Mouse (Mus musculus) T-cell, adult 2 months (primary cell): ENCODE data around the gene Apoc1.
"Not testable (repeated sequence)": the region's sequence is repeated elsewhere in the genome, so short reads cannot be mapped to it uniquely, and the experiment has no call there.

Experiments used
- DNase-seq: peaks from one replicate; pipeline ENCODE4 v3.0.0; 2022; ENCODE audit warnings: low spot score

Apoc1 gene

GRCm38 (mm10) chr7:19704475-19704874 lies 12.0 kb upstream of the Apoc1 start:
- DNase-seq, result no peak

DNA sequence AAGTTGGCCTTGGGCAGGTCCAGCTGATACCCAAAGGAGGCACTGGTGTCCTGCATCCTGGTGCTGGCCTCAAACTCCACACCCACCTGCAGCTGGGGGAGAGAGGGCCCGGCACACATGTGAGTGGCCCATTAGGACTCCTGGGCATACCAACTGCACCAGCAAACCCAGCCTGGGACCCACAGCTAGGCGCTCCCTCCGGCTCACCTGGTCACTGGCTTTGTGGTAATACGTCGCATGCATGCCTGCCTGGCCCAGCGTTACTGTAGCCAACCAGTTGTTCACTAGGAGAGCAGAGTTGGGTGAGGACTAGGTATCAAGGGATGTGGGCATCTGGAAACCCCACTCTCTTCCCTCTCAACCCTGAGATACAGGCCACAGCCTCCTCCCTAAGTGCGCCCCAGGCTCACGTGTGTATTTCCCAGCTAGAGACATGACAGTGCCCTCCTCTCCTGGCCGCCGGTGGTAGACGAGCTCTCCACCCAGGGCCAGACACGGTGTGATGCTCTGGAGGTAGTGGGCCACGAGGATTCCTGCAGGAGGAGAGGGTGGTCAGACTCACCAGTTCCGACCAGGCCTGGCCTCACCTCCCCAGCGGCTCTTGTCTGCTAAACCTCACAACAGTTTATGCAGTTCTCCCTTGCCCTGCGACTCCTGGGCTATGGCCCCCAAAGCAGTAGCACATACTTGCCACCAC lies 10.5 kb upstream of the Apoc1 start:
- DNase-seq, result no peak

DNA sequence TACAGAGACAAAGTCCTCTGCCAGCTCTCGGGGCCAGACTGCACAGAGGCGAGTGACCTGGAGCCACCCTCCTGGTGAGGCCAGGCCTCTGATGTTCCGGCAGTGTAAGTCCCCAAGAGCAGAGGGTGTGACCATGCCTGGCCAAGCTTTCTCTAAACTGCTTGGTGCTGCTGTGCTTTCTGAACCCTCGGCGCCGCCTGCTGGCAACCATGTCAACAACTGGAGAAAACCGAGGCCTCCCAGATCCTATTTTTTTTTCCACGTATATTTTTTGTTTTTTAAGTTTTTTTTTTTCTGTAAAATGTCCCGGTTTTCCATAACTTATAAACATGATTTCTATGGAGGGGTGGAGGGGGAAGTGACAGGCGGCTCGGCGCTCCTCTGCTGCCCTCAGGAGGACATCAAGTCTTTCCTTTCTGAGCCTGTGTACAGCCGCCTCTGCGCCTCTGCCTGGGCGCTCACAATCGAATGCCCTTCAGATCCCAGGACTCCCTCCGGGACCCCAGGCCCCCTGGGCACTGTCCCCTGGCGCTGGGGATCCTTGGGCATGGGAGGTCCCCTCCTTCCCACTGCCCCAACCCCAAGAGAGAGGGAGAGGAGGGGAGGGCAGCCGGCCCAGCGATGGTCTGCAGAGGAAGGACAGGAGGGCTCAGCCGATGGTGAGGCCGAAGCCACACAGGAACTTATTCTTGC lies 8.8 kb upstream of the Apoc1 start:
- no peak for DNase-seq

- DNase-seq, result no peak
Measured at GRCm38 (mm10) chr7:19700299-19701068, 8.0 kb upstream of the Apoc1 start.

GRCm38 (mm10) chr7:19699827-19700148 lies 7.3 kb upstream of the Apoc1 start:
- DNase-seq, result no peak

DNA sequence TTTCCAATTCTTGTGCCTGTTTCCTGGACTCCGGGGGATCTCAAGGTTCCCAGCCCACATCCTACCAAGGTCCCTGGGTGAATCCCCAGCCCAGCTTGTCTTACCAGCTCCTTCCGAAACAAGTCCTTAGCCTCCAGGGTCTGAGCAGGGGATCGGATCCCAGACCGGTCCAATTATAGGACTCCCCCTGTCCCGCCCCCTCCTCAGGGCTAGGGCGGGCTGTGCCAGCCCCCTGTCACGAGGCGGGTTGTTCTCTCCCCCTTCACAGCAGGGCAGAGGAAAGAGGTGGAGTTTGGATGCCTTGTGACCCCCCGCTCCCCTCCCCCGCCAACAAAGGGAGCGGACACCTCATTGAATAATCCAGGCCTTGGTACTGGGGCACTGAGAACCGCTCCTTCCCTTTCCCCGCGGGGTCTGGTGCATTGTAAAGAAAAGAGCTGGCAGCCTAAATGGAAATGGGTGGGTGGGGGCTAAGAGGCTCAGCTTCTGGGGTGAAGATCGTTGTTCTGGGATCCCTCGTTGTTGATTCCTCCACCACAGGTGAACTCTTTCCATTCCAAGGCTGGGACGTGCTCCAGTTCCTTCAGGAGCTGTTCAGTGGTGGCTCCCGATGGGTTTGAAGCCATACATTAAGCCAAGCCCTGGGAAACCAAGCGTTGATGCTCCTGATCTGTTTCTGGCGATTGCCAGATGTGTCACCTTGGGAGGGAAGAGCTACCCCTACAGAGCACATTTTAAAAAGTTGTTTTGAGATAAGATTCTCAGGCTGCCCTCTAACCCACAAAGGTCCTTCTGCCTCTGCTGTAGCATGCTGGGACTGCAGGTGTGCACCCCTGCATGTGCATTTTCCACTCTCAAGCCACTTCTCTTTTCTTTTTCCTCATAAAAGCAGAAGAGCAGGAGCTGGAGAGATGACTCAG lies 6.7 kb upstream of the Apoc1 start, which contains the start of gene Apoe:
Apoe (minus strand) TSS at position 282 of the 920 bp plus-strand sequence.
- no peak for DNase-seq

DNA sequence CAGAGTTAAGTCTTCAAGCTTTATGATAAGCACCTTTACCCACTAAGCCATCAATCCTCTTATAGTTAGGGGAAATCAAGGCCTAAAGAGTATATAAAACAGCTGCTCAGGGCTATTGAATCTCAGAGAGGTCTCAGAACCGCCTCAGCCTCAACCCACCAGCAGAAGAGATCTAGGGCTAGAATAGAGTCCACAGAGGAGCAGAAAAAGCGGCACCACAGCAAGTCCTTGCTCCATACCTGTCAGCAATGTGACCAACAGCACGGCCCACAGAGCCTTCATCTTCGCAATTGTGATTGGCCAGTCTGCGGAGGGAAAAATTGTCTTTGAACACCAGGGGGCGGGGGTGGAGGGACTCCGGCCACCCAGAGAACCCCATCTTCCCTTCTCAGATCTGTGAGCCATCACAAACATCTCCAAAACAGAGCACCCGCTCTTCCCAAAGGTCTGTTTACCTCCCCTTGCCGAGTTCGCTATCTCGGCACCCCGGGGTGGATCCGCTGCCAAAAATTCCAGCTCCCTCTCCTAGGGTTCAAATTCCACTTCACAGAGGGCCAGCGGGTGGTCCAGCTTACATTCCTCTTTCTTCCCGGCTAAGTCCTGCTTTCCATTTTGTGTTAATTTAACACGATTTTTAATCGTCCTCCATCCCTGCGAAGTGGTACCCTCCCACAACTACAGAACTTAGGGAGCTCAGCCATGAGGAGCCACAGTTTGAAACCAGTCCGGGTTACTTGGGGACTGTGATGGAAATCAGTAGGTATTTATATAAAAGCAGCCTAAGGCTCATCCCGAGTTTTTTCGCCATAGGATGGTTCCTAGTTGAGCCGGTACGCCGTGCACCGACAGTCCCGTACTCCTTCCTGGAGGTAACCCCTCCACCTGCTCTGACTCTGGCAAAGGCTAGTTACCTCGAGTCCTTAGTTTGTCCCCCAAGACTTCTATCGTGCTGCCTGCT lies 5.8 kb upstream of the Apoc1 start:
- DNase-seq, result no peak

DNA sequence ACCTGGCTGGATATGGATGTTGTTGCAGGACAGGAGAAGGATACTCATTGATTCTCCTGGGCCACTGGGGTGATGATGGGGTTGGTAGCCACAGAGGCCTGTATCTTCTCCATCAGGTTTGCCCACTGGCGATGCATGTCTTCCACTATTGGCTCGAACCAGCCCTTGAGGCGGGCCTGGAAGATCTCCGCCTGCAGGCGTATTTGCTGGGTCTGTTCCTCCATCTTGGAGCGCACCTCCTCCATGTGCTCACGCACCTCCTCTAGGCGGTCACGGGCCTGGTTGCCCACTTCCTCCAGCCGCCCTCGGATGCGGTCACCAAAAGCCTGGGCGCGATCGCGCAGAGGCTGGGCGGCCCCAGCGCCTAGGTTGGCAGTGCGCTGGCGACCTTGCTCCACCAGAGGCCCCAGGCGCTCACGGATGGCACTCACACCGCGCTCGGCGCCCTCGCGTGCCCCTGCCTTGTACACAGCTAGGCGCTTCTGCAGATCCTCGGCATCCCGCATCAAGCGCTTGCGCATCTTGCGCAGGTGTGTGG lies 3.9 kb upstream of the Apoc1 start:
- no peak for DNase-seq

DNA sequence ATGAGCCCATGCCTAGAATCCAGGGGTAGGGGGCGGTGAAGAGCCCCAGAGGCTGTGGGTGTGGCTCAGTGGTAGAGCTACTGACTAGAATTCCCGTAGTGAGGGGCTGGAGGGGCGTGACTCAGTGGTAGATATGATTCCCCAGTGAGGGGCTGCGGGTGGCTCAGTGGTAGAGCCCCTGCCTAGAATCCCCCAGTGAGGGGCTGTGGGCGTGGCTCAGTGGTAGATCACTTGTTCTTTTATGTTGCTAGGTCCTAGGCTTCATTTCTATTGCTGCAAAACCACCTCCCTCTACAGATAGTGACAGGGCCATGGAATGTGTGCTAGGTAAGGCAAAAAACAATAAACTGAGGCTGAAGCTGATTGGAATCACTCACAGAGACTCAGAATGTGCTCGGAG lies 3.4 kb upstream of the Apoc1 start:
- no peak for DNase-seq

- DNase-seq, result no peak
Measured at GRCm38 (mm10) chr7:19695213-19695594, 2.7 kb upstream of the Apoc1 start.

DNA sequence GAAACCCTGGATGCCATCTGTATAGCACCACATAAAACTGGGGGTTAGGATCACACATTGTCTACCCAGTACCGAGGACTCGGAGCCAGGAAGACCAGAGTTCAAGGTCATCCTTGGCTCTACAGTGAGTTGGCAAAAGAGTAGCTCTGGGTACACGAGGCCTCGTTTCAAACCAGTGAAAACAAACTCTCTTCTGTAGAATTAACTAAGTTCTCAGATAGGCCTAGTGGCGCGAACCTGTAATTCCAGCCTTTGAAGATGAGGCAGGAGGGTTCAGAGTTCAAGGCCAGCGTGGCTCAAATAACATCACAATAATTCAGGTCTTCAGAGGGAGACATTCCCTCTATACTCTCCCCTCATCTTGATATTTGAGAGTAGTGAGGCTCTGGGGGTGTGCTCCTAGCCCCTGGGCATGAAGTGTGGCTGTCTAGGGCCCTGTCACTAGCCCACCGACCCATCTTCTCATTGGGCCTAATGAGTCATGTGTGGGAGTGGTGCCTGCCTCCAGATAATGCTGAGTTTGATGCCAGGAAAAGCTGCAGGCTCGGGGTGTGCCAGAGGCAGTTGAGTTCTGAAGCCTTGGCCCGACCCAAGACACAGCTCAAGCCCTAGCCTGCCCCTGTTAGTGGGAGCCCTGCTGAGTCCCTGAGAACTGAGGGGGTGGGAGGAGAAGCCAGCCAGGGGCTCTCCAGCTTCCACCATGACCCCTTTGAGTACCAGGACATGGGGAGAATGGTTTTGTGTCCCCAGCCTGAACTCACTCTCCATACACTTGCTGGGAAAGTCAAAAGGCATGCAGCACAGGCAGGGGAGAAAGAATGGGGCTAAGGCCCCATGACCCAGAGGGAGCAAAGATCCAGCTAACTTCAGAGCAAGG lies 2.1 kb upstream of the Apoc1 start:
- no peak for DNase-seq

DNA sequence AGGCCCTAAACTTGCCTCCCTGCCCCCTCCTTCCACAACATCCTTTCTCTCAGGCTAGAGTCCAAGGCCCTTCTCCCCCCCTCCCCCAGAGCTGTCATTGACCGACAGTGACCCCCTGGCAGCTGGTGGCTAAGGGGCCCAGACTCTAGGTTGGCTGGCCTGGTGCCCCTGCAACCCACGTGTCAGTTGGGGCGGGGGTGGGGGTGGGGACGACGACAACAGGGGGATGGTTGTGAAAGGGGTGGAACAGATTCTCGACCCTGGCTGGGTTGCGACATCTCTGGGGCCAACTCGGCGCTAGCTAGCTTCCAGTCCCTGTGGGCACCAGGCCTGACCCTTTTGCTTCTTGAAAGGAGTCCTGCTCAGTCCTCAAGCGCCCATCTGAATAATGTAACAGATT lies 961 bp upstream of the Apoc1 start:
- no peak for DNase-seq

DNA sequence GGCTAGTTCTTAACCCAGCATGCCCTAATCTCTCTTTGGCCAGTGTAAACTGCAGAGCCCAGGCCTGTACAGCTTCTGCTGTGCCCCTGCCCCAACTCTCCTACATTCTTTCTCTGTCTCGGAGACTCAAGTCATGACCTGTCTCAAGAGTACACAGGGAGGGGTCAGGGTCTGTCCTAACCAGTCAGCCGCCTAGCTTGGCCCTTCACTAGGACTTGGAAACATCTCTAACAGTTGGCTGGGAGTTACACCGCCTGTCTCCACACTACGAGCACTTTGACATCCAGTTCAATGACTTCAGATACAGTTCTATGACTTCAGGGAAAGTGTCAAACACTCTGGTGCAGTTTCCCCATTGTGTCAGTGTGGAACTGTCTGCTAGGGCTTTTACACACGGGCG lies 1.0 kb downstream of the Apoc1 start:
- no peak for DNase-seq

- no peak for DNase-seq
Measured at GRCm38 (mm10) chr7:19690845-19691244, 1.6 kb downstream of the Apoc1 start.

DNA sequence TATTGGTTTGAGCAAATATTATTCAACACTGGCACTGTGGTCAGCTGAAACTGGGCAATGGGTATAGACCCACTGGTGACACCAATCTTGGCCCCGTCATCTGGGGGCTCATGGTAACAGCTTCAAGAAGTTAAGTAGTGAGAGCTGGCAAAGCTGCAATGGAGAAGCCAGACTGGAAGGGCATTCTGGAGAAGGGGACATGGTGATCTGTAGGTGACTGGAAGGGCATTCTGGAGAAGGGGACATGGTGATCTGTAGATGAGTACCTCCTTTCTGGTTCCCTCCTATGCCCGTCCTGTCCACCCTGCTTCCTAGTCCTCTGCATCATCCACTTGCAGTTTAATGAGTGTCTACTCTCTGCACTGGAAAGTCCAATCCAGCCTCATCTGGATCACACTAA lies 3.8 kb downstream of the Apoc1 start:
- no peak for DNase-seq

- DNase-seq, result no peak
Measured at GRCm38 (mm10) chr7:19688101-19688500, 4.4 kb downstream of the Apoc1 start.

DNA sequence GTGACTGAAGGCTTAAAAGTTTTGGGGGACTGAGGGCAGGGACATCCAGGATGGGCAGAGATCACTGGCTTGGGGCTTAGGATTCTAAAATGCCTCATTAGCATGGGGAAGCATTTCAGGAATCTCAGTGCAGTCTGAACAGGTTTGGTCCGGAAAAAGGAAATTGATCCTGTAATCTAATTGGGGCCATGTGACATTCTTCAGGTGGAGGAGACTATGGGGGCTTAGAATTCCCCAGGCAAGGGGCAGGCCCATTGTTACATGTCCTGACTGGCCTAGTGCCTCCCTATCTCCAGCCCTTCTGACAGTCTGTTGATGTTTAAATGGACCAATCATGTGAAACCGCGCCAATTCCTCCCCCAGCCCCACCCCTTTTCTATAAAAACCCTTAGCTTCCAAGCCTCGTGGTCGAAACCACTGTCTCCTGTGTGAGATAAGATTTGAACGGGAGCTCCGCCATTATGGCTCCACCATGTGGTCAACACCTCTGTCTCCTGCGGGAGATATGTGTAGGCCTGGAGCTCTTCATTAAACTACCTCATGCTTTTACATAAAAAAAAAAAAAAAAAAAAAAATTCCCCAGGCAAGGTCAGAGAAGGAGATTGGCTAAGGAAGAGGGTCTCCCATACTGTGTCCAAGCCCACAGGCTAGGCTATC lies 5.4 kb downstream of the Apoc1 start:
- not testable (repeated sequence) for DNase-seq

- no peak for DNase-seq
Measured at GRCm38 (mm10) chr7:19686521-19686920, 5.9 kb downstream of the Apoc1 start.

- DNase-seq, result no peak
Measured at GRCm38 (mm10) chr7:19685374-19685773, 7.1 kb downstream of the Apoc1 start.
